Mouse (Mus musculus): Measurements from ENCODE around the gene Syt3.
A peak's percentile ranks its signal among the peaks of the same experiment; 100 is the strongest.

Syt3 gene

GRCm38 (mm10) chr7:44405346-44406014 is 21.6 kb downstream of the Syt3 start:
- peak; percentile 72 for DNase-seq (ENCODE audit: low read depth, low spot score)

- DNase-seq (ENCODE audit: low read depth, low spot score) = no peak
These were observed 22.1 kb downstream of the Syt3 start for GRCm38 (mm10) chr7:44406015-44406355.

GRCm38 (mm10) chr7:44411144-44411543 is 27.2 kb downstream of the Syt3 start:
- DNase-seq (ENCODE audit: low read depth, low spot score) = no peak

- no peak for DNase-seq (ENCODE audit: low read depth, low spot score)
These were observed 29.4 kb downstream of the Syt3 start for GRCm38 (mm10) chr7:44413307-44413706.

- no peak for DNase-seq (ENCODE audit: low read depth, low spot score)
These were observed 43.8 kb downstream of the Syt3 start for GRCm38 (mm10) chr7:44427666-44428065.

GRCm38 (mm10) chr7:44428171-44428950 is 44.5 kb downstream of the Syt3 start:
- DNase-seq (ENCODE audit: low read depth, low spot score) = no peak

GRCm38 (mm10) chr7:44428968-44429521 is 45.1 kb downstream of the Syt3 start, which contains the start of gene Lrrc4b:
Gene Lrrc4b, plus strand, starts transcription at chr7:44429018.
- DNase-seq (ENCODE audit: low read depth, low spot score) = no peak

GRCm38 (mm10) chr7:44429534-44430488 is 45.9 kb downstream of the Syt3 start:
- DNase-seq (ENCODE audit: low read depth, low spot score) = no peak

- DNase-seq (ENCODE audit: low read depth, low spot score) = no peak
These were observed 48.6 kb downstream of the Syt3 start for GRCm38 (mm10) chr7:44432550-44432949.

GRCm38 (mm10) chr7:44433371-44433770 is 49.5 kb downstream of the Syt3 start:
- peak; percentile 67 for DNase-seq (ENCODE audit: low read depth, low spot score)

GRCm38 (mm10) chr7:44434089-44434488 is 50.2 kb downstream of the Syt3 start:
- DNase-seq (ENCODE audit: low read depth, low spot score) = no peak

GRCm38 (mm10) chr7:44435796-44436195 is 51.9 kb downstream of the Syt3 start:
- DNase-seq (ENCODE audit: low read depth, low spot score) = no peak

GRCm38 (mm10) chr7:44436267-44436666 is 52.4 kb downstream of the Syt3 start:
- no peak for DNase-seq (ENCODE audit: low read depth, low spot score)

GRCm38 (mm10) chr7:44437188-44437587 is 53.3 kb downstream of the Syt3 start:
- DNase-seq (ENCODE audit: low read depth, low spot score) = no peak

- DNase-seq (ENCODE audit: low read depth, low spot score) = no peak
These were observed 54.0 kb downstream of the Syt3 start for GRCm38 (mm10) chr7:44437933-44438332.

GRCm38 (mm10) chr7:44439696-44440095 is 55.8 kb downstream of the Syt3 start:
- no peak for DNase-seq (ENCODE audit: low read depth, low spot score)

- DNase-seq (ENCODE audit: low read depth, low spot score) = no peak
These were observed 56.6 kb downstream of the Syt3 start for GRCm38 (mm10) chr7:44440479-44440878.

GRCm38 (mm10) chr7:44441180-44441579 is 57.3 kb downstream of the Syt3 start:
- no peak for DNase-seq (ENCODE audit: low read depth, low spot score)

- DNase-seq (ENCODE audit: low read depth, low spot score) = no peak
These were observed 57.8 kb downstream of the Syt3 start for GRCm38 (mm10) chr7:44441648-44442109.

GRCm38 (mm10) chr7:44442407-44442821 is 58.5 kb downstream of the Syt3 start:
- no peak for DNase-seq (ENCODE audit: low read depth, low spot score)

Data from c-Kit-negative CD71-positive TER-119-positive erythroid progenitor cells, embryonic 14.5 days (primary cell).